Mouse (Mus musculus): Measurements from ENCODE around the gene Cant1.
"Not testable (repeated sequence)": the region's sequence is repeated elsewhere in the genome, so short reads cannot be mapped to it uniquely, and the experiment has no call there.

Cant1 gene

DNA sequence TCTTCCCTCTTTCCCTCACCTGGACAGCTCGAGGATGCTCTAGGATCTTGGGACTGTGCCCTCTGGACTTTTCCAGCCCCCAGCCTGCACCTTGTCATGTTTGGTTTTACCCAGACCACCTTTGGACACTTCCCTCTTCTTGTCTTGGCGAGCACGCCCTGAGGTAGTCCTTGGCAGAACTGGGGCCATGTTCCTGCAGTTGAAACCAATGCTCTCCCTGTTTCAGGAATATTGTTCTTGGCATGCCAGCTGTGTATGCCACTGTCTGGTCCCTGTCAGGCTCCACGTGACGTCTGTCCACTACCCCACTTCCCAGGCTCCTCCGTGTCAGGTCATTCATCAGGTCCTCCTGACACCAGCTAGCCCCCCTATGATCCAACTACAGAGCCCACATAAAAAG is 40.2 kb downstream of the Cant1 start:
- no peak for TF ChIP-seq CTCF (conservative IDR thresholded peaks at IDR 0.05; ENCODE audit: low read length)
- TF ChIP-seq POU5F1 (IDR thresholded peaks at IDR 0.05; ENCODE audit: borderline replicate concordance, low read length), result no peak
- TF ChIP-seq NANOG (IDR thresholded peaks at IDR 0.05; ENCODE audit: borderline replicate concordance, low read length), result no peak
- Histone ChIP-seq H3K36me3 (ENCODE audit: insufficient read depth, low read length) (no peaks in the 10 kb centered on the region), H3K9me3 (ENCODE audit: low read length) (no peaks in the 10 kb centered on the region), H3K27me3 (ENCODE audit: insufficient read depth, low read length) (0 out of 2 replicates have a peak, but pooled peaks cover 5% of the 10 kb centered on the region), H3K4me1 (replicated peaks; ENCODE audit: low read depth, low read length) (peaks cover 23% of the 10 kb centered on the region), H3K4me3 (replicated peaks; ENCODE audit: low read length) (no peak overlapping the region)

GRCm38 (mm10) chr11:118376323-118376722 is 42.6 kb downstream of the Cant1 start:
- H3K36me3 ChIP-seq (ENCODE audit: insufficient read depth, low read length), result not testable (repeated sequence)

DNA sequence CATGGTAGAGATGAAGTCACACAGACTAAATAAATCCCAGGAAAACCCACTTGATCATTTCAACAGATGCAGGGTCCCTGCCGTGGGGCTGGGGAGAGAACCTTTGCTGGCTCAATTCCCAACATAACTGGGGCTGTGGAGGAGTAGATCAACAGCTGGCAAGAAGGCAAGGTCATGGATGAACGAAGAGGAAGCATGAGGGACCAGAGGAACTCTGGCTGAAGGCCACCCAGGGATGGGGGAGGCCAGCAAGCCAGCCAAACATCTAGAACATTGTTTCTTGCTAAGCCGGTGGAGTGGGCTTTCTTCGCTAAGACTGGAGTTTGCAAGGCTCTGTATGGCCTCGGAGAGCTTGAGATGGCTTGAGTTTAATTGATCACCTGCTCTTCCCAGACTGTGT is 43.0 kb downstream of the Cant1 start:
- Histone ChIP-seq H3K27me3 (ENCODE audit: insufficient read depth, low read length) (no peaks in the 10 kb centered on the region), H3K4me3 (replicated peaks; ENCODE audit: low read length) (no peak overlapping the region), H3K36me3 (ENCODE audit: insufficient read depth, low read length) (no peaks in the 10 kb centered on the region), H3K4me1 (replicated peaks; ENCODE audit: low read depth, low read length) (peaks cover 45% of the 10 kb centered on the region), H3K9me3 (ENCODE audit: low read length) (no peaks in the 10 kb centered on the region)
- no peak for TF ChIP-seq POU5F1 (IDR thresholded peaks at IDR 0.05; ENCODE audit: borderline replicate concordance, low read length)
- TF ChIP-seq NANOG (IDR thresholded peaks at IDR 0.05; ENCODE audit: borderline replicate concordance, low read length), result no peak
- TF ChIP-seq CTCF (conservative IDR thresholded peaks at IDR 0.05; ENCODE audit: low read length), result no peak

More at GRCm38 (mm10) chr11:118376323-118376722, 42.6 kb downstream of the Cant1 start:
- H3K27me3 ChIP-seq (ENCODE audit: insufficient read depth, low read length); H3K9me3 ChIP-seq (ENCODE audit: low read length); H3K4me3 ChIP-seq (replicated peaks; ENCODE audit: low read length): not testable (repeated sequence)
- H3K4me1 ChIP-seq (replicated peaks; ENCODE audit: low read depth, low read length), result peaks cover 44% of the 10 kb centered on the region

GRCm38 (mm10) chr11:118375461-118375860 is 43.4 kb downstream of the Cant1 start:
- Histone ChIP-seq H3K27me3 (ENCODE audit: insufficient read depth, low read length) (no peaks in the 10 kb centered on the region), H3K4me1 (replicated peaks; ENCODE audit: low read depth, low read length) (peaks cover 45% of the 10 kb centered on the region), H3K36me3 (ENCODE audit: insufficient read depth, low read length) (no peaks in the 10 kb centered on the region), H3K9me3 (ENCODE audit: low read length) (no peaks in the 10 kb centered on the region), H3K4me3 (replicated peaks; ENCODE audit: low read length) (no peak overlapping the region)
- TF ChIP-seq NANOG (IDR thresholded peaks at IDR 0.05; ENCODE audit: borderline replicate concordance, low read length) (no peak), POU5F1 (IDR thresholded peaks at IDR 0.05; ENCODE audit: borderline replicate concordance, low read length) (no peak), CTCF (conservative IDR thresholded peaks at IDR 0.05; ENCODE audit: low read length) (no peak)

- H3K27me3 ChIP-seq (ENCODE audit: insufficient read depth, low read length), result no peaks in the 10 kb centered on the region
Measured at GRCm38 (mm10) chr11:118375006-118375405, 43.9 kb downstream of the Cant1 start.

DNA sequence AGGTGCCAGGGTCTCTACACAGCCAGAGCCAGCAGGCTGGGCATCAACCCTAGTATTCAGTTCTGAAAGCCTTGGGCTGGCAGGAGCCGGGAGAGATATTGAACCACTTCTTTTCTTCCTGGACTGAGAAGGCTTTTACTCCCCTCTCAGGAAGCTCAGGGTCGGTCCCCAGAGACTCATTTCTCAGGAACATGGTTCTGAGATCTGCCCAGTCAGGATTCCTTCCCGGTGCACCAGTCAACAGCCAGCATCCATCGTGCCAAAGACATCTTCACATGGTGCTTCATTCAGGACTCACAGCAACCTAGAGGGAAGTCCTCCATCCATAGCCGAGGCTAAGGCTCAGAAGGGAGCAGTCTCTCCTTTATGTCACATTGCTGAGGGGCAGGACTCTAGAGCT is 44.4 kb downstream of the Cant1 start:
- Histone ChIP-seq H3K9me3 (ENCODE audit: low read length) (no peaks in the 10 kb centered on the region), H3K27me3 (ENCODE audit: insufficient read depth, low read length) (peaks cover 3% of the 10 kb centered on the region; the same call in 1 of the 2 replicates), H3K4me3 (replicated peaks; ENCODE audit: low read length) (no peak overlapping the region), H3K4me1 (replicated peaks; ENCODE audit: low read depth, low read length) (peaks cover 44% of the 10 kb centered on the region), H3K36me3 (ENCODE audit: insufficient read depth, low read length) (no peaks in the 10 kb centered on the region)
- no peak for TF ChIP-seq NANOG (IDR thresholded peaks at IDR 0.05; ENCODE audit: borderline replicate concordance, low read length)
- TF ChIP-seq POU5F1 (IDR thresholded peaks at IDR 0.05; ENCODE audit: borderline replicate concordance, low read length), result no peak
- TF ChIP-seq CTCF (conservative IDR thresholded peaks at IDR 0.05; ENCODE audit: low read length), result no peak

More at GRCm38 (mm10) chr11:118375006-118375405, 43.9 kb downstream of the Cant1 start:
- no peaks in the 10 kb centered on the region for H3K36me3 ChIP-seq (ENCODE audit: insufficient read depth, low read length)
- no peaks in the 10 kb centered on the region for H3K9me3 ChIP-seq (ENCODE audit: low read length)
- peaks cover 45% of the 10 kb centered on the region for H3K4me1 ChIP-seq (replicated peaks; ENCODE audit: low read depth, low read length)
- no peak overlapping the region for H3K4me3 ChIP-seq (replicated peaks; ENCODE audit: low read length)
- no peak for TF ChIP-seq NANOG (IDR thresholded peaks at IDR 0.05; ENCODE audit: borderline replicate concordance, low read length)
- no peak for TF ChIP-seq CTCF (conservative IDR thresholded peaks at IDR 0.05; ENCODE audit: low read length)
- no peak for TF ChIP-seq POU5F1 (IDR thresholded peaks at IDR 0.05; ENCODE audit: borderline replicate concordance, low read length)

DNA sequence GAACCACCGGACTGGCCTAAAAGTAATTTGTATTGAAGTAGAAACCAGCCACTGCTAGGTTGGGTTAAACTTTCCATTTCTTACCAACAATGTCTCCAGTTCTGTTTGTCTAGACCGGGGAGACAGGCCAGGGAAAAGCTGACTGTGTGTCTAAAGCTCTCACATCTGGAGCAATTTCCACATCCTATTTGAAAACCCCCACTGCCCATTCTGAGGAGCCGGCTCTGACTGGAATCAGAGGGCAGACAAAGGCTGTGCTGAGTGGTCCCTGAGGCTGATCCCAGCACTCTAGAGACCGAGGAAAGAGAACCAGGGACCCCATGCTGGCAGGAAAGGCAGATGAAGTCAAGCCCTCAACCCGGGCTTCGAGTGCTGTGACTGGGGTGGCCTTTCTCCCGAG is 46.2 kb downstream of the Cant1 start:
- Histone ChIP-seq H3K4me3 (replicated peaks; ENCODE audit: low read length) (no peak overlapping the region), H3K9me3 (ENCODE audit: low read length) (no peaks in the 10 kb centered on the region), H3K27me3 (ENCODE audit: insufficient read depth, low read length) (peaks cover 6% of the 10 kb centered on the region; the same call in 1 of the 2 replicates), H3K36me3 (ENCODE audit: insufficient read depth, low read length) (no peaks in the 10 kb centered on the region), H3K4me1 (replicated peaks; ENCODE audit: low read depth, low read length) (peaks cover 40% of the 10 kb centered on the region)
- TF ChIP-seq POU5F1 (IDR thresholded peaks at IDR 0.05; ENCODE audit: borderline replicate concordance, low read length) (no peak), NANOG (IDR thresholded peaks at IDR 0.05; ENCODE audit: borderline replicate concordance, low read length) (peak; percentile 30; the same call in 1 of the 2 replicates)

DNA sequence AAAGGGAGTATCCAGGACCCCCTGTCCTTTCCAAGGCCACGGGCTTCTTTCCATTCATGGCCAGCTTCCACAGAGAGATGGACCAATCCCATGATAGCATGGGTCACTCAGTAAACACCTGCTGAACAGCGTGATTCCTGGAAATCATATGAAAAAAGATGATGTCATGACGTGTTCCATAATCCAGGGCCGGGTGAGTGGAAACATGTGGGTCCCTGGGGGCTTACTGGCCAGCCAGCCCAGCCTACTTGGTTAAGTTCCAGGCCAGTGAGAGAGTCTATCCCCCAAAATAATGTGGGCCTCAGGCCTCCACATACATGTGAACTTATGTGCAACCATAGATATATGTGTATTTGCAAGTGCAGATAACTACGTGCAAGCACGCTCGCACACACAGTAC is 47.0 kb downstream of the Cant1 start:
- peaks cover 40% of the 10 kb centered on the region for H3K4me1 ChIP-seq (replicated peaks; ENCODE audit: low read depth, low read length)
- no peaks in the 10 kb centered on the region for H3K36me3 ChIP-seq (ENCODE audit: insufficient read depth, low read length)
- no peak overlapping the region for H3K4me3 ChIP-seq (replicated peaks; ENCODE audit: low read length)
- H3K9me3 ChIP-seq (ENCODE audit: low read length), result no peaks in the 10 kb centered on the region
- no peak for TF ChIP-seq NANOG (IDR thresholded peaks at IDR 0.05; ENCODE audit: borderline replicate concordance, low read length)
- H3K27me3 ChIP-seq (ENCODE audit: insufficient read depth, low read length), result peaks cover 6% of the 10 kb centered on the region; the same call in 1 of the 2 replicates

DNA sequence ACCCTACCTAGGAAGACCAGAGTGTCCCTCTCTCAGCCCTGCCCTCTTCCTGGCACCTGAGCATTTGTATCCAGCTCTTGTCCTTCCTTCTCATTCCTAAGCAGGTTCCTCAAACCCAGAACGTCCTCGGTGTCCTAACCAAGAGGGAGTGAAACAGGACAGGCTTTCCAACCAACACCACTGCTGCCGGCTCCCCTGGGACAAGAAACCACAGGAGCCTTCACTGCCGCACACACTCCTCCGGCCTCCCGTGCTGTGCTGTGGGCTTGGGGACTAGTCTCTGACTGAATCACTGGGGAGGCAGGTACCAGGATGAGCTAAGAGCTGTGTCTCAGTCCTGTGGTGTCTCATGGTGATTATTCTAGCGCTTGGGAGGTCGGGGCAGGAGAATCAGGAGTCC is 49.2 kb downstream of the Cant1 start:
- TF ChIP-seq CTCF (conservative IDR thresholded peaks at IDR 0.05; ENCODE audit: low read length), result no peak
- TF ChIP-seq NANOG (IDR thresholded peaks at IDR 0.05; ENCODE audit: borderline replicate concordance, low read length), result no peak
- TF ChIP-seq POU5F1 (IDR thresholded peaks at IDR 0.05; ENCODE audit: borderline replicate concordance, low read length), result no peak
- Histone ChIP-seq H3K4me1 (replicated peaks; ENCODE audit: low read depth, low read length) (peaks cover 49% of the 10 kb centered on the region), H3K4me3 (replicated peaks; ENCODE audit: low read length) (no peak overlapping the region), H3K27me3 (ENCODE audit: insufficient read depth, low read length) (peaks cover 7% of the 10 kb centered on the region; the same call in 1 of the 2 replicates), H3K9me3 (ENCODE audit: low read length) (no peaks in the 10 kb centered on the region), H3K36me3 (ENCODE audit: insufficient read depth, low read length) (no peaks in the 10 kb centered on the region)
